Mouse (Mus musculus) kidney, adult 2 months (tissue): ENCODE data around the gene Fads1.

Experiments
- CTCF ChIP-seq: fragments of 200-500 bp; conservative IDR thresholded peaks from 2 replicates; pipeline ENCODE4 v1.5.1; 2011; ENCODE audit warnings: low read depth, mild to moderate bottlenecking, control low read depth, low read length, moderate library complexity, mixed read lengths; ENCODE audit not compliant: insufficient read depth, insufficient read length
- POLR2A ChIP-seq: fragments of 200-500 bp; IDR thresholded peaks from one replicate; pipeline ENCODE4 v1.6.1; 2011; ENCODE audit warnings: low read depth, low read length, control low read depth

DNA sequence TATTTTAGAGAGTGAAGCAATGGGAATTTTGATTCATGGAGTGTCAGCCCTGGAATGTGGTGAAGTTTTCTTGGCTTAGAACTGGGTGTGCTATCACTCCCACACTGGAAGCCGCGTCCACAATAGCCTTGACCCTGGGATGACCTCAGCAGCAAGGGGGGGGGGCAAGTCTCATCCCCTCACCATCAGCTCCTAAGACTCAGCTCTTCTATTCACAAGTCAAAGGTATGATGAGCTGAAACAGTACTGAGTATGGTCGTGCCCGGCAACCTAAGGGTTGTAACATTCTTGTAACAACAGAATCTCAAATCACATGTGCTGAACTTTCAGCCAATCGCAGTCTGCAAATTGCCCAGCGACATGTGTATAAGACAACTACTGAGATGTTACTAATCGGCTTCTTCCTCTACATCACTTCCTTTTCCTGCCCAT is 5.7 kb upstream of the Fads1 start:
- TF ChIP-seq CTCF (no peak), POLR2A (no peak)
